Mouse (Mus musculus): ENCODE measurements around the gene Jmy.
A peak's percentile ranks its signal among the peaks of the same experiment; 100 is the strongest.
"Not testable (repeated sequence)": the region's sequence is repeated elsewhere in the genome, so short reads cannot be mapped to it uniquely, and the experiment has no call there.

Jmy gene

DNA sequence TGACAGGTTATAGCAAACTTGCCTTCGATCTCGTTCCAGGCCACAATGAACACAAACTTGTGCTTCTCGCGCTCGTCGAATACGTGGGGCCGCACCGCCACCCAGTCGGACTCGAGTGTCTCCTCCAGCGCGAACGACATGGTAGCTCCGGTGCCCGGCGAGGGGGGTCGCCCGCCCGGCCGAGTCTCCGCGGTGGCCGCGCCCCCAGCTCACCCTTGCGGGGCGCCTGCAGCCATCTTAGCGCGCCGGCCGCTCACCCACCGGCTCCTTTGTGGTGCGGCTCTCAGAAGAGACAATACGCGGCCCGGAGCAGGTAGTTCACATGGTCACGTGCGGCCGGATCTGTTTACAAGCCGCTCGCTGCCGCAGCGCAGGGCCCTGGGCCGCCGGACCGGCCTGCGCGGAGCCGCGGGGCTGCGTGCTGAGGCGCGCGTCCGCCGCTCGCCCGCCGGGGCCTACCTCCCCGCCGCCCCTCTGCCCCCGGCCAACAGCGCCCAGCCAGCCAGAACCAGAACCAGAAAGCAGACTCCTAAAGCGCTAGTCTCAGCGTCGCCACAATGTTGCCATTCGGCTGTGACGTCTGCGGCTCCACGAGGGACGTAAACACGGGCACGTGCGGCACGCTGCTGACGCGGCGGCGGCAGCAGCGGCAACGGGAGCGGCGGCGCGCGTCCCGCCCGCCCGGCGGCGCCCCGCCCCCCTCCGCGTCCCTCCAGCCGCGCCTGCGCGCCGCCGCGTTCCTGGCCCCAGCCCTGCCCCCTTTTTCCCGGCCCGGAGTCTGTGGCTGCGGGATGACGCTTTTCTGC is at the start of gene Jmy:
Gene Jmy (minus strand): TSS at position 642 of the 806 bp plus-strand sequence.
- peak; percentile 82 to 83 for DNase-seq

GRCm38 (mm10) chr13:93547641-93548040 is 48.0 kb upstream of the Jmy start:
- DNase-seq = no peak

DNA sequence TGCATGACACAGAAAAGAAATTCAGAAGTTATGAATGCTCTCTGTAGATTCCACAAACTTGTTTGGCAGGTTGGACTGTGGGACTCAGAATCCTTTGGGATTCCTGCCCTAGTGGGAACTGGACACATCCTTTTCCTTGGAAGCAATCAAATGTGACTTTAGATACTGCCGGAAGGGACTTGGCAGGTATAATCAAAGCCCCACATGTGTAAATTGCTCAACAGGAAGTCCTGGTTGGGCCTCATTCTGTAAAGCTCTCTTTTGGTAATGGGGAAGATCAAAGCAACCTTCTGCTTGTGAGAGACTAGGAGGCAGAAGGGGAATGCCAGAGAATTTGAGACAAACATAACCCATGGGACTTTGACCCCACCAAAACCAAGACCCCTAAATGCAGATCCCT is 46.4 kb upstream of the Jmy start:
- DNase-seq = no peak

- DNase-seq = no peak
These were observed 44.7 kb upstream of the Jmy start for GRCm38 (mm10) chr13:93544274-93544673.

DNA sequence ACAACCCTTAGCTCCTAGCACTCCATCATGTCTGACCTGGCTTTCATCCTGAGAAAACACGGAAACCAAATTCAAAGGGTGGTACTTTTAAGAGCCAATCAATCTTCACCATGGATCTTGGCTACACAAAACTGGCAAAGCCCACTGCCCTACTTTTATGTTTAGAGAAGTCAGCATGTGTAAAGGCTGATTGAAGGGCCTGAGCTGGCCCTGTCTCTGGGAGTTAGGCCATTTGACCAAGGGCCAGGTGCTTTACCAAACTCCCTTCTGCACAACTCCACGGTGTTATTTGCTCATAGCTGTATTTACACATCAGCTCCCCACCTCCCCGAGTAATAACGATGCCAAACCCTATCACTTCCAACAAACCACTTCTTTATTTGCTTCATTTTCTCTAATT is 39.7 kb upstream of the Jmy start:
- DNase-seq = peak in 1 of 2 experiments; percentile 12

- DNase-seq = no peak
These were observed 19.2 kb upstream of the Jmy start for GRCm38 (mm10) chr13:93518753-93519319.

DNA sequence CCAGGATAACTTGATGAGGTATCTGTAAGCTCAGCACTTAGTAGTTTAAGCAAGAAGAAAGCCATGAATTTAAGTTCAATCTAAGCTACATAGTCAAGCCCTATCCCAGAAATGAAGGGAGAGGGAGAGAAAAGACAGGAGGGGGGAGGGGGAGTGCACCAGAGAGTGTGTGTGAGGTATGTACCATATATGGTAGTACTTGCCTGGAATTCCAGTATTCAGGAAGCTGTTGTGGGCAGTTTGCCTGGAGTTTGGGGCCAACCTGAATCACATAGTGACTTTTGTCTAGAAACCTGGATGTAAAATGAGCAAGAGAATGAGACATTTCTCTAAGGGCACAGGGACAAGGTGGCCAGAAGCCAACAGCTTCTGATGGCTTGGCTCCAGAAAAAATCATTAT is 17.6 kb upstream of the Jmy start:
- DNase-seq = no peak

- no peak for DNase-seq
These were observed 14.6 kb upstream of the Jmy start for GRCm38 (mm10) chr13:93514000-93514795.

- DNase-seq = no peak
These were observed 11.0 kb upstream of the Jmy start for GRCm38 (mm10) chr13:93510447-93511180.

- not testable (repeated sequence) for DNase-seq
These were observed 7.3 kb upstream of the Jmy start for GRCm38 (mm10) chr13:93506920-93507319.

GRCm38 (mm10) chr13:93501724-93502123 is 2.1 kb upstream of the Jmy start:
- no peak for DNase-seq

DNA sequence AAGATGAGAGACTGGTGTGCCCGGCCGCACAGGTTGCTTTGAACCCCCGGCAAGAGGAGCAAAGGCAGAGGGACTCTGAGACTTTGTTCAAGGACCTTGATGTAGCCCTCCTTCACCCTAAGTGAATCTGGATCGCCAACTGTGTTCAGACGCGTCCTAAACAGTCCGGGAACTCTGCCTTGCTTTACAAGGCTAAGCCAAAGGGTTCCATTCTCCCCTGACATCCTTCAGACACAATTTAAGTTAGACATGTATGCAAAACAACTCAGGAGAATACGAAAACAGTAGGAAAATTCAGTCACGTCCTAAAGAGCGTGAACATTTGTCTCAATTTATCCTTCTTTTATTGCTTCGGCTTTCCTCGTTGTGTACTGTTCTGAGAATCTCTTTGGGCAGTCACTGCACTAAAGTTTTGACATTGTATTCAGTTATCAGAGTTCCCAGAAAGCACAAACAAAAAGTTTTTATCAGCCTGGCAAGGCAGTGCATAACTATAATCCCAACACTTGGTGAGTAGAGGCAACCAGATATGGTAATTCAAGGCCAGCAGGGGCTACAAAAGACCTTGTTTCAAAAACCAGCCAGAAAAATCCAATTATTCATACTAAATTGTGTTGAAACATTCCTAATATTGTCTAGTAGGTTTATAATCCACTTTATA is 495 bp upstream of the Jmy start:
- no peak for DNase-seq

DNA sequence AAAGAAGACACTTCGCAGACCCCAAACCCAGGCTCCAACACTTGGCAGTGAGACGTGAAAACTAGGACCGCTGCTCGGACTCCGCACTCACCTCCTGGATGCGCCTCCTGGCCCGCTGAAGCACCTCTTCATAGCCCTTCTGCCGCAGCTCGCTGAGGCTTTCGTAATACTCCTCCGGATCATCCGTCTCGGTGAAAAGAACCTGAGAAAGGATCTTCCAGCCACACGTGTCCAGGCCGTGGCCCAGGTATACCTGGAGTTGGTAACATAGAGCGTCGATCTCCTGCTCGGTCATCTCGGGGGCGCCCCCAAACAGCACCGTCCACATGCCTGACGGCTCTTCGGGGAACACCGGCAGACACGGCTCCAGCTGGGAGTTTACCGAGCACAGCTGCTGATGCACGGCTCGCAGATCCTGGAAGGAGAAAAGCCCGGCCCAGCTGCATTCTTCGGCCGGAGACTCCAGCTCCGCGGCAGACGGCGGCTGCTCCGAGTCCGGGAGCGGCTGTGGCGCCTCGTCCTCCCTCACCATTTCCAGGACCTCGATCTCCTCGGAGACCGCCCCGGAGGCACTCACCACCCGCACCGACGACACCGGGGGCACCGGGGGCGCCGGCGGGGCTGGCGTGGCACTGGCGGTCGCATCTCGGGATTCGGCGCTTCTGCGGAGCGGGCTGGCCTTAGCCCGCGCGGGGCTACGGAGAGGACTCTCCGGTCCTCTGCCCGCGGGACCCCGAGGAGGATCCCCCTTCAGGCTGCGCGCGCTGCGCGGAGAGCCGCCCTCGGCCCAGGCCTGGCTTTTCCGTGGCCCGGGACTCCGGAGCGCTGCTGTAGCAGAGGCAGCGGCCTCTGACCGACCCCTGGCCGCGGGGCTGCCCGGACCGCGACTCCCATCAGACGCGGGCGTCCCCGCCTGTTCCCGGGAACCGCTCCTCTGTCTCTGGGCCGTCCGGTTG is 1.1 kb downstream of the Jmy start:
- DNase-seq = peak; percentile 22 to 27

DNA sequence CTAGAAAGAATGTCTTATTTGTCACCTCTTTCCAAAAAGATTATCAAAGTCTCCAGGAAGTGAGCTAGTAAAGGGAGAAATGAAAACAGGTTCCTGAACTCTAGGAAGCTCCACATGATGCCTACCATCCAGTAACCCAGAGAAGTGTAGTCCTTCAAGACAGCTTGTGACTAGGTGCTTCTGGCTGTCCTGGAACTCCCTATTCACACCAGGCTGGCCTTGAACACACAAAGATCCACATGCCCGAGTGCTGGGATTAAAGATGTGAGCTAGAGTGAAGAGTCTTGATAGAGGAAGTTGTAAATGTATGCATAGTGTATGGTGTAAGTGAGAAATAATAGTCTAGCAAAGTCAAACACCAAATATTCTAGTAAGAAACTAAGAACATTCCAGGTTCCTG is 2.6 kb downstream of the Jmy start:
- DNase-seq = no peak

- DNase-seq = no peak
These were observed 11.1 kb downstream of the Jmy start for GRCm38 (mm10) chr13:93488510-93488909.

- peak in 1 of 2 experiments; percentile 14 for DNase-seq
These were observed 11.9 kb downstream of the Jmy start for GRCm38 (mm10) chr13:93487734-93488133.

DNA sequence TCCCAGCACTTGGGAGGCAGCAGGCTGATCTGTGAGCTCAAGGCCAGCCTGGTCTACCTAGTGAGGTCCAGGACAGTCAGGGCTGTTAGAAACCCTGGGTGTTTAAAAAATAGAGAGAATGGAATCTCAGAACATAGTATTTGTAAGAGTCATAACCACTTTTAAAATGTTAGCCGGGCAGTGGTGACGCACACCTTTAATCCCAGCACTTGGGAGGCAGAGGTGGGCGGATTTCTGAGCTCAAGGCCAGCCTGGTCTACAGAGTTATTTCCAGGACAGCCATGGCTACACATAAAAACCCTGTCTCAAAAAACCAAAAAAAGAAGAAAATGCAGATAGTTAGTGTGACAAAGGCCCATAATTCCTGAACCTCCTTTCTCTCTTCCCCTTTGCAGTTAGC is 15.3 kb downstream of the Jmy start:
- DNase-seq = no peak

DNA sequence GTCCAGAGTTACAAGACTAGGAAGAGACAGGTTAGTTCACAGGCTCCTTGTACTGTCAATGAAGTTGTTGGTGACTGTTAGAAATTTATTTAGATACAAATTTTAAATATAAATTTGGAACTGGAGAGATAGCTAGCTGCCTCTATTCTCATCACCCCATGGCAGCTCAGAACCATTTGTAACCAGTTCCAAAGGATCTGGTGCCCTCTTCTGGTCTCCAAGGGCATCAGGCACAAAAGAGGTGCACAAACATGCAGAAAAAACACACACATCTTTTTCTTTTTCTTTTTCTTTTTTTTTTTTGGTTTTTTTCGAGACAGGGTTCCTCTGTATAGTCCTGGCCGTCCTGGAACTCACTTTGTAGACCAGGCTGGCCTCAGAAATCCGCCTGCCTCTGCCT is 18.5 kb downstream of the Jmy start:
- DNase-seq = no peak

DNA sequence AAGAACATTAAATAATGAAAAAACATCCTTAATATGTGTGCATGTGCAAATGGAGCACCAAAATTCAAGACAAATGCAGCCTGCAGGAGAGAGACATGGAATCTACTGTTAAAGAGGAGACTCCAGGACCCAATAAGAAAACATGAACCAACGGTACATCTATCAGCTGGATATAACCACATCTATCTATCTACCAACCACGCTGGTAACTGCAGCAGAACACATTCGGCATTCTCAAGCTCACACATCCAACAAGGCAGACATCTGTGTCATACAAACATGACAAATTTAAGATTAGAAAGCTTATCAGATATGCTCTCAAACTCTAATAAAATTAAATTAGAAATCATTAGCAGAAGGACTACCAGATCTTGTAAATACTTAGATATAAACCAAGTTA is 21.3 kb downstream of the Jmy start:
- DNase-seq = no peak

DNA sequence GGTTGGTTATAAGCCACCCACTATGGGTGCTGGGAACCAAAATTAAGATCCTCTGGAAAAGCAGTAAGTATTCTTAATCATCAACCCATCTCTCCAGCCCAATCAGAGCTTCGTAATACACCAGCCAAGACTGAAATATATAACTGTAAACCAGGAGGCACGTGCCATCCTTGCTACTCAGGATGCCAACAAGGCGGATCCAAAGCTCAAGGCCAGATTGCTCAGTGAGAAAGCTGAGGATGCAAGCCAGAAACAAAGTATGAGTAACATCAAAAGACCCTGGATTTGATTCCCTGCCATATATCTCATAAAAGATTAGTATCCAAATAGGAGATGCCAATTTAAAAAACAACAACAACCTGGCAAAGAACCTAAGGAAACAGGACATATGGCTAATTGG is 31.3 kb downstream of the Jmy start:
- DNase-seq = no peak

- peak in 1 of 2 experiments; percentile 14 for DNase-seq
These were observed 40.0 kb downstream of the Jmy start for GRCm38 (mm10) chr13:93459566-93459965.
